Comparison of ENCODE assay signal across 8 mouse cellular contexts in genomic region chr11:106302634-106303033, GRCm38 (mm10). TPM values are rescaled to one million over a fixed set of nuclear protein-coding genes. Genes with fewer than 3 reads are reported as not detected.
DNase-seq lines count a peak whose midpoint lies in the region; ATAC-seq and TF ChIP-seq lines count a peak whose summit lies in the region.
"Had no signal": no experiment of that assay in that cellular context is flagged by ENCODE, and none has a peak within 500 bp of the region (broad histone marks: within the 10 kb centered on the region; RNA-seq: fewer than 3 reads in every experiment).

No protein-coding gene starts in this region.

- no peaks in the 10 kb centered on the region for H3K36me3 ChIP-seq in ES-E14 (ENCODE audit: control insufficient read depth, insufficient read depth, low read length, poor library complexity, severe bottlenecking)
- no peaks in the 10 kb centered on the region for H3K36me3 ChIP-seq in neural tube, embryonic 11.5 days (ENCODE audit: control insufficient read depth, insufficient read depth, low read length)

- no peak for TF ChIP-seq POLR2A in bone marrow, adult 2 months (IDR thresholded peaks at IDR 0.05; ENCODE audit: borderline replicate concordance, control insufficient read depth, low read depth, low read length)

- peak; percentile 31 to 47 for DNase-seq in left cerebral cortex, postnatal 14 days (ENCODE audit: low spot score in 2 of 2)
- no peak for DNase-seq in left cerebral cortex, adult 8-10 months (ENCODE audit: low spot score in 2 of 2)
- DNase-seq in ES-E14 (ENCODE audit: low read depth, low spot score) = peak; percentile 71
- DNase-seq in left cerebral cortex, postnatal 36 days (ENCODE audit: low spot score in 2 of 2) = peak; percentile 14 to 20
- DNase-seq in neural tube, embryonic 11.5 days (ENCODE audit: low spot score) = peak; percentile 78

- no peak overlapping the region for H3K9ac ChIP-seq in ES-E14 (ENCODE audit: insufficient read depth, low read depth, low read length, poor library complexity, severe bottlenecking)
- H3K9ac ChIP-seq in neural tube, embryonic 11.5 days (ENCODE audit: low read length) = no peak overlapping the region

- H3K27ac ChIP-seq in ES-E14 (ENCODE audit: insufficient read depth, low read depth, low read length, poor library complexity, severe bottlenecking) = no peak overlapping the region
- H3K27ac ChIP-seq in bone marrow, adult 2 months (ENCODE audit: control insufficient read depth, insufficient read depth, low read depth, low read length, poor library complexity) = no peak overlapping the region
- H3K27ac ChIP-seq in neural tube, embryonic 11.5 days (ENCODE audit: low read depth, low read length) = no peak overlapping the region

- no peaks in the 10 kb centered on the region for H3K4me1 ChIP-seq in ES-E14 (ENCODE audit: control insufficient read depth in 2 of 2, insufficient read depth in 2 of 2, low read length in 2 of 2, poor library complexity in 1 of 2)
- no peaks in the 10 kb centered on the region; the same call in 1 of the 2 replicates for H3K4me1 ChIP-seq in bone marrow, adult 2 months (ENCODE audit: control insufficient read depth, insufficient read depth, low read length)
- H3K4me1 ChIP-seq in neural tube, embryonic 11.5 days (ENCODE audit: control insufficient read depth, insufficient read depth, low read length) = no peaks in the 10 kb centered on the region

- H3K27me3 ChIP-seq in neural tube, embryonic 11.5 days (ENCODE audit: control insufficient read depth, insufficient read depth, low read length) = no peaks in the 10 kb centered on the region

- in situ Hi-C loops in ES-E14 (cut with MboI; ENCODE audit: low sequenced_read_pairs in 2 of 2, unreplicated experiment in 2 of 2) = no loop called here

- TF ChIP-seq CTCF in bone marrow, adult 2 months (IDR thresholded peaks at IDR 0.05; ENCODE audit: control insufficient read depth, insufficient read depth, low read length) = peak; percentile 94

- peak; percentile 78 for ATAC-seq in erythroid progenitor cell, adult 5-6 weeks (replicated peaks; ENCODE audit: low FRiP score, poor library complexity, severe bottlenecking)
- no peak for ATAC-seq in neural tube, embryonic 11.5 days (ENCODE audit: insufficient read depth, low FRiP score, low TSS enrichment)

- 2% methylated on average over 2 of the region's 2 CpGs for WGBS in bone marrow, adult 2 months
- 18% methylated on average over 2 of the region's 2 CpGs for WGBS in neural tube, embryonic 11.5 days

- H3K4me2 ChIP-seq in neural tube, embryonic 11.5 days (ENCODE audit: low read depth) = no peak overlapping the region

- intact Hi-C loops in left cerebral cortex, postnatal 14 days (cut with DNase I) = no loop called here
- intact Hi-C loops in left cerebral cortex, postnatal 36 days (cut with DNase I) = loop anchor here (1.0 to 2.0 kb wide), 2 partner anchors 64 to 90 kb away; no protein-coding TSS in a partner anchor

- no peak overlapping the region for H3K4me3 ChIP-seq in ES-E14 (ENCODE audit: insufficient read depth in 1 of 2, low read depth in 1 of 2, low read length in 2 of 2, poor library complexity in 1 of 2, severe bottlenecking in 1 of 2)
- no peak overlapping the region for H3K4me3 ChIP-seq in bone marrow, adult 2 months (replicated peaks; ENCODE audit: control insufficient read depth, low read depth, low read length)
- no peak overlapping the region for H3K4me3 ChIP-seq in neural tube, embryonic 11.5 days (ENCODE audit: low read depth, low read length)

- no peaks in the 10 kb centered on the region for H3K9me3 ChIP-seq in ES-E14 (ENCODE audit: control insufficient read depth, insufficient read depth, low read depth, low read length)
- no peaks in the 10 kb centered on the region for H3K9me3 ChIP-seq in neural tube, embryonic 11.5 days (ENCODE audit: control insufficient read depth, low read length)

TF ChIP-seq in ES-E14, 5 proteins besides CTCF, POLR2A, EP300 and RAD21:
- no peak for TF ChIP-seq MAFK (IDR thresholded peaks at IDR 0.05; ENCODE audit: insufficient read depth, low read depth, low read length)
- TF ChIP-seq ZC3H11A (IDR thresholded peaks at IDR 0.05; ENCODE audit: borderline replicate concordance, low read depth, low read length) = peak; percentile 53; the same call in 1 of the 2 replicates

RNA-seq across cellular contexts. Expression of gene Gh, which starts 1.0 kb away (rescaled TPM):
- total RNA-seq in left cerebral cortex, postnatal 14 days (2021) = not detected
- 10 to 100 TPM in 1 of 4 experiments, 1 to 10 TPM in 1, not detected in 2; 1.1 to 16.8 TPM for total RNA-seq in left cerebral cortex, adult 8-10 months (2022)
- total RNA-seq in ES-E14 (2012; rRNA removed) = not detected in 2 replicates
- polyA plus RNA-seq in bone marrow, adult 2 months (2011; ENCODE audit: insufficient read depth, insufficient read length, low replicate concordance, missing spikeins) = not detected in 2 replicates
- total RNA-seq in erythroid progenitor cell, adult 5-6 weeks (2015; ENCODE audit: low replicate concordance) = not detected in 2 replicates
- 2.7 TPM in 1 of 2 replicates, not detected in the other for total RNA-seq in erythroid progenitor cell, adult 5-6 weeks (2017; ENCODE audit: low replicate concordance)
- not detected for total RNA-seq in left cerebral cortex, postnatal 36 days (2021)
- polyA plus RNA-seq in neural tube, embryonic 11.5 days (2014; fragmentation: Nextera tagmentation; extraction: Ambion mirVana) = not detected in 2 replicates
- total RNA-seq: left cerebral cortex, postnatal 25 days had no signal

RNA-seq across cellular contexts. Expression of gene Cd79b, which starts 11.9 kb away (rescaled TPM):
- total RNA-seq in left cerebral cortex, postnatal 14 days (2021) = not detected
- under 1 TPM in 2 of 4 experiments, not detected in 2; 0.26 to 0.93 TPM for total RNA-seq in left cerebral cortex, adult 8-10 months (2022)
- 3.6 and 4.2 TPM in 2 replicates for total RNA-seq in ES-E14 (2012; rRNA removed)
- polyA plus RNA-seq in bone marrow, adult 2 months (2011; ENCODE audit: insufficient read depth, insufficient read length, low replicate concordance, missing spikeins) = 130 and 270 TPM in 2 replicates
- 110 and 129 TPM in 2 replicates for total RNA-seq in erythroid progenitor cell, adult 5-6 weeks (2015; ENCODE audit: low replicate concordance)
- 29.3 and 46.0 TPM in 2 replicates for total RNA-seq in erythroid progenitor cell, adult 5-6 weeks (2017; ENCODE audit: low replicate concordance)
- under 1 TPM; 0.27 to 0.34 TPM for total RNA-seq in left cerebral cortex, postnatal 36 days (2021)
- 1.7 and 2.8 TPM in 2 replicates for polyA plus RNA-seq in neural tube, embryonic 11.5 days (2014; fragmentation: Nextera tagmentation; extraction: Ambion mirVana)

RNA-seq across cellular contexts. Expression of gene Tcam1, which starts 26.2 kb away (rescaled TPM):
- under 1 TPM; 0.11 to 0.20 TPM for total RNA-seq in left cerebral cortex, postnatal 14 days (2021)
- total RNA-seq in left cerebral cortex, adult 8-10 months (2022) = under 1 TPM in 3 of 4 experiments, not detected in 1; 0.14 to 0.17 (median 0.16) TPM
- total RNA-seq in ES-E14 (2012; rRNA removed) = 1.0 and 1.3 TPM in 2 replicates
- polyA plus RNA-seq in bone marrow, adult 2 months (2011; ENCODE audit: insufficient read depth, insufficient read length, low replicate concordance, missing spikeins) = not detected in 2 replicates
- total RNA-seq in erythroid progenitor cell, adult 5-6 weeks (2015; ENCODE audit: low replicate concordance) = not detected in 2 replicates
- not detected in 2 replicates for total RNA-seq in erythroid progenitor cell, adult 5-6 weeks (2017; ENCODE audit: low replicate concordance)
- total RNA-seq in left cerebral cortex, postnatal 36 days (2021) = under 1 TPM; 0.15 to 0.25 TPM
- 0.14 and 0.21 TPM in 2 replicates for polyA plus RNA-seq in neural tube, embryonic 11.5 days (2014; fragmentation: Nextera tagmentation; extraction: Ambion mirVana)

RNA-seq across cellular contexts. Expression of gene Smarcd2, which starts 29.9 kb away (rescaled TPM):
- 10 to 100 TPM; 14.1 to 15.9 TPM for total RNA-seq in left cerebral cortex, postnatal 14 days (2021)
- total RNA-seq in left cerebral cortex, adult 8-10 months (2022) = 10 to 100 TPM; 12.2 to 20.5 (median 19.4) TPM
- 45.0 and 47.7 TPM in 2 replicates for total RNA-seq in ES-E14 (2012; rRNA removed)
- polyA plus RNA-seq in bone marrow, adult 2 months (2011; ENCODE audit: insufficient read depth, insufficient read length, low replicate concordance, missing spikeins) = 52.2 and 76.9 TPM in 2 replicates
- total RNA-seq in erythroid progenitor cell, adult 5-6 weeks (2015; ENCODE audit: low replicate concordance) = 36.0 and 49.0 TPM in 2 replicates
- 119 and 162 TPM in 2 replicates for total RNA-seq in erythroid progenitor cell, adult 5-6 weeks (2017; ENCODE audit: low replicate concordance)
- 10 to 100 TPM; 17.2 to 20.6 TPM for total RNA-seq in left cerebral cortex, postnatal 36 days (2021)
- polyA plus RNA-seq in neural tube, embryonic 11.5 days (2014; fragmentation: Nextera tagmentation; extraction: Ambion mirVana) = 42.0 and 44.4 TPM in 2 replicates

RNA-seq across cellular contexts. Expression of gene Psmc5, which starts 46.7 kb away (rescaled TPM):
- 100 to 1,000 TPM; 145 TPM for total RNA-seq in left cerebral cortex, postnatal 14 days (2021)
- total RNA-seq in left cerebral cortex, adult 8-10 months (2022) = 100 to 1,000 TPM; 185 to 217 (median 197) TPM
- 161 and 263 TPM in 2 replicates for total RNA-seq in ES-E14 (2012; rRNA removed)
- polyA plus RNA-seq in bone marrow, adult 2 months (2011; ENCODE audit: insufficient read depth, insufficient read length, low replicate concordance, missing spikeins) = 74.3 and 96.0 TPM in 2 replicates
- total RNA-seq in erythroid progenitor cell, adult 5-6 weeks (2015; ENCODE audit: low replicate concordance) = 41.5 and 42.5 TPM in 2 replicates
- 33.4 and 66.2 TPM in 2 replicates for total RNA-seq in erythroid progenitor cell, adult 5-6 weeks (2017; ENCODE audit: low replicate concordance)
- 100 to 1,000 TPM; 183 to 198 TPM for total RNA-seq in left cerebral cortex, postnatal 36 days (2021)
- polyA plus RNA-seq in neural tube, embryonic 11.5 days (2014; fragmentation: Nextera tagmentation; extraction: Ambion mirVana) = 414 and 431 TPM in 2 replicates

Comparison
In these comparisons a context has a peak if more than half of its experiments do, and no peak if none do; other contexts are left out.
1. DNase-seq: peak in left cerebral cortex, postnatal 14 days (2 of 2), ES-E14 (single experiment), left cerebral cortex, postnatal 36 days (2 of 2) and neural tube, embryonic 11.5 days (single experiment); none in left cerebral cortex, adult 8-10 months (0 of 2).